Mouse (Mus musculus) pancreas, adult 10 weeks (tissue): ENCODE data around the gene Scrg1. TPM values are rescaled to one million over a fixed set of nuclear protein-coding genes. Genes with fewer than 3 reads are reported as not detected.

ENCODE experiments used
- polyA plus RNA-seq: library from polyadenylated mRNA; stranded (reverse); fragments of 350-450 nt; fragmentation: Illumina TruSeq; extraction: RNeasy Lipid Tissue Mini Kit (QIAGEN cat#74804); gene quantifications from one replicate; pipeline ENCODE4 v1.2.3, GENCODE M21; 2015; ENCODE audit warnings: low read depth, low replicate concordance; ENCODE audit not compliant: insufficient read depth

The Scrg1 gene
- polyA plus RNA-seq: not detected

DNA sequence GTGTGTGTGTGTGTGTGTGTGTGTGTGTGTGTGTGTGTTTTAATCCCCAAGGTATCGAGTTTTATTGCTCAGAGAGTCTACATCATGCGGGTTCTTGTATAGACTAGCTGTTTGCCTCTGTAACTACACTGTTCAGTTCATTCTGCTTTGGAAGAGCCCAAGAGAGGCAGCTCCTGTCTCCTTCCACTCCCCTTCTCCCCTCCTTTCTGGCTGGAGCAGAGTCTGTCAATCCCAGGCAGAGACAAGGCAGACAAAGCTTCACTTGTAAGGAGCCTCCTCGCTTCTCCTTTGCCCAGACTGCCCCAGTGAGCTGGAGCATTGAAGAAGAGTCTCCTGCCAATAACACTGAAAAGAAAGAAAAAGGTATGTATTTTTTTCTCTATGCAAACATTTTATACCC, at the start of gene Scrg1:
TSS of gene Scrg1 (plus strand) at position 159 of the 400 bp plus-strand sequence.

DNA sequence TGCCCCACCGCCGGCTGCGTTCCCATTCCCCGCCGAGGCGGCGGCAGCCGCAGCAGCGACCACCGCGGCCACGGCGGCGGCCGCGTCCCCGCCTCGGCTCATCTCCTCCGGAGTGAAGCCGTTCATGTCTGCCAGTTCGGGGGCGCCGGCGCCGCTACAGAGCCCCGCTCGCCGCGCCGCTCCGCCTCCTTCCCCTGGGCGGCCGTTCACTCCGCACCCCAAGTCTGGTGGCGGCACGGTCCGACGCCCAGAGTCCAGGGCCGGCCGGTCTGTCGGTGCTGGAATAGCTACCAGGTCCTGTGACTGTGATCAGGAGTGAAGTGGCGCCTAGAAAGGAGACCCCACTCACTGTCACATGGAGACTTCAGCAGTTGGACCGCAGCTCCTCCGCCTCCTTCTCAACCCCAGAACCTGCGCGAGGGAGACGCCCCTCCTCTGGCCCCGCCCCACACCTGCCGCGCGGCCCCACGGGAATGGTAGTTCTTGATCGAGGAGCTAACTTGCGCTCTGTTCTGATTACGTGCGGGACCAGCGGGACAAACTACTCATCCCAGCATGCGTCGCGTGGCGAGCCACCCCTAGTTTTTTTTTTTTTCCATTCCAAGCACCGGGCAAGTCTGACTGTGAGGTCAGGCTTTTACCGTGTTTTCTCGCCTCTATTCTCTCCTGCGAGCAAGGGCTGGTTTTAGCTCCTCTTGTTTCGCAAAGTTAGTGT, 31.9 kb downstream of the Scrg1 start, which contains the start of gene Sap30:
TSS of gene Sap30 (minus strand) at position 420 of the 715 bp plus-strand sequence.

DNA sequence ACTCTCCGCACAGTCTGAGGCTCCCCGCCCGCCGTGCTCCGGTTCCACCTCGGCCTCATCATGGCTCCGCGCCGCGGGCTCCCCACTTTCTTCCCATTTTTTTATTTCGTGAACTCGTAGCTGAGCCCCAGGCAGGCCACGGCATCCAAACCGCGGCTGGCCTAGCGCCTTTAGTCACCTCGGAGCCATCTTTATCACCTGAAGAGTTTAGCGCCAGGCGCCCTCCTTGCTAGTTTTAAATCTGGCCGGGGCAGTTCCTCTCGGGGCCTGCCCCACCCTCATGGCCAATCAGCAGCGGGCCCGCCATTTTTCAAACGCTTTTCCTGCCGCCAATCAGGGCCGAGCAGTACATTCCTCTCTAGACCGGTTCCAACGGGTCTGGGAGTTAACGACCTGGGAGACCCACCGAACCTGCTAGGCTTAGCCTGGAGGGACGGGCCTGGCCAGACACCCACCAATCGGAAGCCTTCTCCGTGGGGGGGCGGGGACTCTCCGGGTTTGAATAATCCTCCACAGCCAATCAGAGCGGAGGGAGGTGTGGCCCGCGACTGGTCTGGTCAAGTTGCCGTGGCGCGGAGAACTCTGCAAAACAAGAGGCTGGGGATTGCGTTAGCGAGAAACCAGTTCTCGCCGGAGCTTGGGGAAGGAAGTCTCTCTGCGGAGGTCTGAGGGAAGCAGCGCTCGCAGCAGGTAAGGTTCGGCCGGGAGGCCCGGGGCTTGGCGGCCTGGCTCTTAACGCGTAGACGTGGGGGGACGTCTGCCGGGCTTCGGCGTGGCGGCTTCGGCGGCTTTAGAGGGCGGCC, 55.8 kb downstream of the Scrg1 start, which contains the start of gene Hmgb2:
TSS of gene Hmgb2 (plus strand) at position 592 of the 803 bp plus-strand sequence.

Other genes with a start within 250 kb of the Scrg1 start
- gene Hand2, start 134.9 kb upstream of the Scrg1 start, polyA plus RNA-seq: 2.4 TPM
- 3.4 TPM for gene Sap30, start 31.9 kb downstream of the Scrg1 start, polyA plus RNA-seq
- 3.9 TPM for gene Hmgb2, start 56.0 kb downstream of the Scrg1 start, polyA plus RNA-seq
- gene Galnt7, start 197.1 kb downstream of the Scrg1 start, polyA plus RNA-seq: 3.2 TPM